Mouse (Mus musculus) CH12.LX (cell line): ENCODE results near the gene Espn. TPM values are rescaled to one million over a fixed set of nuclear protein-coding genes. Genes with fewer than 3 reads are reported as not detected.

Experiments used
- DNase-seq: peaks from one replicate; pipeline ENCODE4 v3.0.0-alpha.2; 2013; ENCODE audit errors: extremely low read depth
- H3K27ac ChIP-seq: 2 replicates; pipeline ENCODE4 v1.5.1; 2012; ENCODE audit warnings: low read depth, mild to moderate bottlenecking, control low read depth, moderate library complexity; ENCODE audit not compliant: insufficient read depth
- H3K27me3 ChIP-seq: replicated peaks from 2 replicates; pipeline ENCODE3; 2012; ENCODE audit warnings: inconsistent platforms
- H3K36me3 ChIP-seq, 2 experiments: replicated peaks in 1 of 2; 2 replicates each; pipeline versions ENCODE3 to v1.6.1; 2012; ENCODE audit warnings: inconsistent platforms in 1 of 2, low read length in 1 of 2, mild to moderate bottlenecking in 1 of 2, mixed read lengths in 1 of 2, moderate library complexity in 1 of 2; ENCODE audit not compliant: control insufficient read depth in 1 of 2, insufficient read depth in 1 of 2
- H3K4me1 ChIP-seq, 2 experiments: 2 replicates each; pipeline ENCODE4 v1.6.1; 2012; ENCODE audit warnings: inconsistent platforms in 1 of 2, moderate library complexity in 1 of 2; ENCODE audit not compliant: insufficient read depth in 2 of 2, control insufficient read depth in 1 of 2
- H3K4me2 ChIP-seq: 2 replicates; pipeline ENCODE4 v1.6.1; 2012; ENCODE audit warnings: low read depth, mild to moderate bottlenecking, control low read depth; ENCODE audit not compliant: poor library complexity, insufficient read depth, severe bottlenecking
- H3K4me3 ChIP-seq, 3 experiments: fragments of 150-350 bp in 1 of 3; sonication (generic) in 1 of 3; replicated peaks in 1 of 3; 2 replicates each; pipeline versions ENCODE3 to v1.5.1; 2011 to 2012; ENCODE audit warnings: low read depth in 2 of 3, low read length in 2 of 3, mild to moderate bottlenecking in 2 of 3, moderate library complexity in 2 of 3, control low read depth in 1 of 3, improper control_type of control experiment in 1 of 3, inconsistent platforms in 1 of 3, mixed read lengths in 1 of 3; ENCODE audit not compliant: poor library complexity in 1 of 3
- H3K79me2 ChIP-seq: replicated peaks from 2 replicates; pipeline ENCODE4 v1.6.1; 2012; ENCODE audit warnings: mild to moderate bottlenecking, moderate library complexity; ENCODE audit not compliant: control insufficient read depth, poor library complexity, insufficient read depth, severe bottlenecking; ENCODE audit errors: extremely low read depth
- H3K9ac ChIP-seq: 2 replicates; pipeline ENCODE4 v1.6.1; 2012; ENCODE audit warnings: low read depth, mild to moderate bottlenecking, control low read depth, moderate library complexity; ENCODE audit not compliant: insufficient read depth
- H3K9me3 ChIP-seq: replicated peaks from 2 replicates; pipeline ENCODE3; 2012; ENCODE audit warnings: low read length, inconsistent platforms, mixed read lengths
- BHLHE40 ChIP-seq: IDR thresholded peaks from 2 replicates; pipeline ENCODE4 v1.6.1; 2011; ENCODE audit warnings: mild to moderate bottlenecking, low read depth, low read length, improper control_type of control experiment
- CTCF ChIP-seq, 2 experiments: IDR thresholded peaks in 1 of 2; conservative IDR thresholded peaks in 1 of 2; 2 replicates each; pipeline ENCODE4 v1.5.1; 2011 to 2012; ENCODE audit warnings: low read depth in 2 of 2, low read length in 2 of 2, improper control_type of control experiment in 1 of 2, inconsistent platforms in 1 of 2, mild to moderate bottlenecking in 1 of 2, moderate library complexity in 1 of 2
- ELF1 ChIP-seq: IDR thresholded peaks from 2 replicates; pipeline ENCODE4 v1.6.1; 2014; ENCODE audit warnings: low read depth, mild to moderate bottlenecking, inconsistent platforms, low read length, improper control_type of control experiment
- GABPA ChIP-seq: IDR thresholded peaks from 2 replicates; pipeline ENCODE4 v1.6.1; 2012; ENCODE audit warnings: low read depth, low read length, improper control_type of control experiment, inconsistent platforms; ENCODE audit not compliant: insufficient replicate concordance
- HCFC1 ChIP-seq: IDR thresholded peaks from 2 replicates; pipeline ENCODE4 v1.6.1; 2012; ENCODE audit warnings: low read depth, mild to moderate bottlenecking, inconsistent platforms, low read length, improper control_type of control experiment
- IRF4 ChIP-seq: IDR thresholded peaks from 2 replicates; pipeline ENCODE4 v1.6.1; 2014; ENCODE audit warnings: low read depth, mild to moderate bottlenecking, inconsistent platforms, low read length, improper control_type of control experiment
- JUN ChIP-seq: IDR thresholded peaks from 2 replicates; pipeline ENCODE4 v1.6.1; 2011; ENCODE audit warnings: low read depth, mild to moderate bottlenecking, low read length, improper control_type of control experiment, moderate library complexity; ENCODE audit not compliant: insufficient read depth
- JUND ChIP-seq: conservative IDR thresholded peaks from 2 replicates; pipeline ENCODE4 v1.6.1; 2011; ENCODE audit warnings: low read depth, low read length, improper control_type of control experiment
- MAX ChIP-seq: IDR thresholded peaks from 2 replicates; pipeline ENCODE4 v1.6.1; 2011; ENCODE audit warnings: low read length, improper control_type of control experiment
- MXI1 ChIP-seq: IDR thresholded peaks from 2 replicates; pipeline ENCODE4 v1.6.1; 2011; ENCODE audit warnings: mild to moderate bottlenecking, low read depth, low read length, improper control_type of control experiment
- PAX5 ChIP-seq: IDR thresholded peaks from 2 replicates; pipeline ENCODE4 v1.6.1; 2012; ENCODE audit warnings: low read length, inconsistent platforms, mixed read lengths
- POLR2A ChIP-seq: IDR thresholded peaks from 2 replicates; pipeline ENCODE4 v1.6.1; 2011; ENCODE audit warnings: low read depth, mild to moderate bottlenecking, improper control_type of control experiment, low read length
- RCOR1 ChIP-seq: conservative IDR thresholded peaks from 2 replicates; pipeline ENCODE4 v1.6.1; 2012; ENCODE audit warnings: low read depth, mild to moderate bottlenecking, inconsistent platforms, low read length, improper control_type of control experiment
- SIN3A ChIP-seq: IDR thresholded peaks from 2 replicates; pipeline ENCODE4 v1.6.1; 2012; ENCODE audit warnings: low read length, improper control_type of control experiment, inconsistent platforms
- SMC3 ChIP-seq: IDR thresholded peaks from 2 replicates; pipeline ENCODE4 v1.6.1; 2011; ENCODE audit warnings: low read depth, low read length, improper control_type of control experiment
- UBTF ChIP-seq: IDR thresholded peaks from 2 replicates; pipeline ENCODE4 v1.6.1; 2012; ENCODE audit warnings: low read depth, mild to moderate bottlenecking, inconsistent platforms, low read length, improper control_type of control experiment, moderate library complexity
- USF2 ChIP-seq: conservative IDR thresholded peaks from 2 replicates; pipeline ENCODE4 v1.6.1; 2011; ENCODE audit warnings: low read depth, low read length, improper control_type of control experiment
- ZKSCAN1 ChIP-seq: IDR thresholded peaks from 2 replicates; pipeline ENCODE4 v1.6.1; 2012; ENCODE audit warnings: low read depth, inconsistent platforms, low read length, improper control_type of control experiment, borderline replicate concordance
- ZMIZ1 ChIP-seq: IDR thresholded peaks from 2 replicates; pipeline ENCODE4 v1.6.1; 2012; ENCODE audit warnings: low read depth, mild to moderate bottlenecking, inconsistent platforms, low read length, improper control_type of control experiment
- ZNF384 ChIP-seq: IDR thresholded peaks from 2 replicates; pipeline ENCODE4 v1.6.1; 2012; ENCODE audit warnings: low read depth, low read length, improper control_type of control experiment, inconsistent platforms
- dilution Hi-C: fragments of 300-500 bp; cut with MboI; formaldehyde crosslinking; loops from 2 replicates; pipeline ENCODE4 v1.14.3; 2020; ENCODE audit warnings: low sequenced_read_pairs; ENCODE audit not compliant: extremely low pct_unique_long_range_greater_than_20kb, extremely low pct_ligation_motif_present
- in situ Hi-C: fragments of 300-500 bp; cut with MboI; formaldehyde crosslinking; loops from 3 replicates; pipeline ENCODE4 v1.14.3; 2019; ENCODE audit warnings: low sequenced_read_pairs, low pct_ligation_motif_present, low pct_unique_long_range_greater_than_20kb, mixed read lengths
- polyA plus RNA-seq: library from polyadenylated mRNA; unstranded; fragments of >175 nt; gene quantifications from 2 replicates; pipeline ENCODE4 v1.2.1, GENCODE M21; 2012; ENCODE audit warnings: low read depth; ENCODE audit not compliant: insufficient read length
- total RNA-seq, 2 experiments: library from RNA; depleted of rRNA; stranded (reverse); fragments of 300-350 nt in 1 of 2; fragments of >200 nt in 1 of 2; gene quantifications; 2 replicates each; pipeline ENCODE4 v1.2.3; 2012 to 2014

Espn gene
- total and polyA plus RNA-seq, 3 experiments = 0.25 TPM; not detected in 2

DNA sequence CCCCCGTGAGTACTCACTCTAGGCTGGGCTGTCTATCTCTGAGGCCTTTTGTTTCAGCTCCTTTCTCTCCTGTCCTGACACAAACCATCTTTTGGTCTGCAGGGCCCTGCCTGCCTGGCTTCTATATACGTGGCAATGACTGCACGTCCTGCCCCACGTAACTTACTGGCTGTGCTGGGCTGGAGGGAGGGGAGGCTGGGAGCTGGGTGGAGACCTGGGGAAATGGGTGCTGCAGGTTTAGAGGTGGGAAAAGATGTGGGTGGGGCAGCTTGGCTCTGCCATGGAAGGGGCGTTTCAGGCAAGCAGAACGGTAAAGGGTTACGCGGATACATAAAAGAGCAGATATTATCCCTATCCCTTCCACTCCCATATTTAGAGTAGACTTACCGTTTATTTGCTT is 34.6 kb downstream of the Espn start:
- DNase-seq = no peak
- H3K27me3 ChIP-seq = peaks cover 90% of the 10 kb centered on the region
- H3K9me3 ChIP-seq = peaks cover 8% of the 10 kb centered on the region
- dilution Hi-C loops = no loop called here
- no peak overlapping the region for H3K4me3 ChIP-seq
- peaks cover 16 to 38% of the 10 kb centered on the region in 2 experiments for H3K4me1 ChIP-seq
- no peak overlapping the region for H3K4me2 ChIP-seq
- H3K36me3 ChIP-seq = no peaks in the 10 kb centered on the region
- H3K79me2 ChIP-seq = no peaks in the 10 kb centered on the region
- no peak overlapping the region for H3K27ac ChIP-seq
- no peak overlapping the region for H3K9ac ChIP-seq
- TF ChIP-seq ZMIZ1 (no peak), IRF4 (no peak), HCFC1 (no peak), SMC3 (no peak), GABPA (no peak), MAX (no peak), PAX5 (no peak), ZKSCAN1 (no peak), POLR2A (no peak), JUND (no peak), ELF1 (no peak), JUN (no peak), USF2 (no peak), ZNF384 (no peak), CTCF (conservative IDR thresholded peaks at IDR 0.05 in 1 of 2, IDR thresholded peaks at IDR 0.05 in 1 of 2; ENCODE audit: low read depth in 2 of 2, low read length in 2 of 2) (no peak), SIN3A (no peak), RCOR1 (no peak), UBTF (no peak), BHLHE40 (no peak)
- in situ Hi-C loops = no loop called here

DNA sequence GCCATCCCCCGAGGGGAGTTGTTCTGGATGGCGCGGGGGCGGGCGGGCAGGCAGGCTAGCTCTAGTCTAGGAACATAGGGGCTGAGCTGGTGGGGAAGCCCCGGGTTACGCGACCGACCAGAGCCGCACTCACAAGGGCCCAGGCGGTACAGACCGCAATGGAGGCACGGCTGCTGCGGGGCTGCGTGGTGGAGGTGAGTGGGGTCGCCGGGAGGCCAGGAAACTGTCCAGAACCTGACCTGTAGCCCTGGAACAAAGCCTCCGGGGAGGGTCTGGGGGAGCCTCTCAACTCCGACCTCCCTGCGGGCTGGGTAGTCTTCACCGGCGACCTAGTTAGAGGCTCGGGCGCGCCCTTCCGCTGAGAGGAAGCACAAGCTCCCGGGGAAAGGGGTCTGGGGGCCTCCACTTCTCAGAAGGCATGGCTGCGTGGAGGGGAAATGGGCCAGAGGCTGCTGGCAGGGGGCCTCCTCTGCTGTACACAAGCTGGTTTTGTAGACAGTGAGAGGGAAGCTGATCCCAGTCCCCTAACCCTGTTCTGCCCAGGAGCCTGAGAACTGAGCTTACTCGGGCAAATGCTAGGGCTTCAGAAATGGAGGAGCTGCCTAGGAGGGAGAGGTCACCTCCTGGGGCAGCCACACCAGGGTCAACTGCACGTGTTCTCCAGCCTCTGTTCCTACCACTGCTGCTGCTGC is 36.1 kb downstream of the Espn start, which contains the start of gene Tnfrsf25:
Gene Tnfrsf25, plus strand, starts transcription at position 14 of the 692 bp plus-strand sequence.
- no peaks in the 10 kb centered on the region for H3K79me2 ChIP-seq
- TF ChIP-seq MXI1 (no peak), UBTF (0 out of 2 replicates have a peak, but pooled peaks have one; percentile 66)
- peaks cover 90% of the 10 kb centered on the region for H3K27me3 ChIP-seq
- H3K4me3 ChIP-seq = peak within 1 kb of the TSS in 1 of 3 experiments; percentile 28
- peak within 1 kb of the TSS; percentile 48 for H3K4me2 ChIP-seq
- H3K9me3 ChIP-seq = peaks cover 8% of the 10 kb centered on the region
- H3K27ac ChIP-seq = no peak within 1 kb of the TSS
- no peak for DNase-seq
- H3K9ac ChIP-seq = peak within 1 kb of the TSS; percentile 35
- peaks cover 13 to 39% of the 10 kb centered on the region in 2 experiments for H3K4me1 ChIP-seq
- in situ Hi-C loops (no loop called here), dilution Hi-C loops (no loop called here)
- no peaks in the 10 kb centered on the region for H3K36me3 ChIP-seq
